Mouse (Mus musculus) kidney, embryonic 16.5 days (tissue): Measurements from ENCODE around the gene Ugt1a10. TPM values are rescaled to one million over a fixed set of nuclear protein-coding genes. Genes with fewer than 3 reads are reported as not detected.

Source experiments
- ATAC-seq: fragments of 200-750 bp; cut with Nextera tagmentation; 2 replicates; pipeline ENCODE4 v1.8.0; 2017; ENCODE audit warnings: moderate TSS enrichment; ENCODE audit not compliant: low FRiP score, low TSS enrichment
- H3K27ac ChIP-seq: fragments of 300-500 bp; sonication (generic); 2 replicates; pipeline ENCODE4 v1.5.1; 2014; ENCODE audit warnings: low read length
- H3K27me3 ChIP-seq: fragments of 300-500 bp; sonication (generic); 2 replicates; pipeline ENCODE4 v1.6.1; 2014; ENCODE audit warnings: low read length, control low read depth, mixed read lengths; ENCODE audit not compliant: insufficient read depth
- H3K36me3 ChIP-seq: fragments of 300-500 bp; sonication (generic); 2 replicates; pipeline ENCODE4 v1.6.1; 2014; ENCODE audit warnings: low read length, control low read depth, mixed read lengths; ENCODE audit not compliant: insufficient read depth
- H3K4me1 ChIP-seq: fragments of 300-500 bp; sonication (generic); 2 replicates; pipeline ENCODE4 v1.6.1; 2014; ENCODE audit warnings: low read length, control low read depth, mixed read lengths; ENCODE audit not compliant: insufficient read depth
- H3K4me2 ChIP-seq: fragments of 300-500 bp; sonication (generic); replicated peaks from 2 replicates; pipeline ENCODE4 v1.6.1; 2014; ENCODE audit warnings: low read depth, low read length
- H3K4me3 ChIP-seq: fragments of 300-500 bp; sonication (generic); 2 replicates; pipeline ENCODE4 v1.5.1; 2014; ENCODE audit warnings: mild to moderate bottlenecking, low read length
- H3K9ac ChIP-seq: fragments of 300-500 bp; sonication (generic); replicated peaks from 2 replicates; pipeline ENCODE4 v1.6.1; 2014; ENCODE audit warnings: low read length
- H3K9me3 ChIP-seq: fragments of 300-500 bp; sonication (generic); 2 replicates; pipeline ENCODE4 v1.6.1; 2016; ENCODE audit warnings: low read length, control low read depth
- WGBS: fragments of 180-500 bp; shearing (Covaris S2); extraction: QIAGEN DNeasy Blood & Tissue Kit; methylation state at CpG from one replicate; pipeline ENCODE4 v1.1.7; 2014; 5-methylcytosine and 5-hydroxymethylcytosine counted together
- polyA plus RNA-seq: library from polyadenylated mRNA; unstranded; fragments of >200 nt; fragmentation: Nextera tagmentation; extraction: Ambion mirVana; gene quantifications from 2 replicates; pipeline ENCODE4 v1.2.1, GENCODE M21; 2015

Ugt1a10 gene
- polyA plus RNA-seq, 1 experiment from 2014 or later = 28.9 TPM

DNA sequence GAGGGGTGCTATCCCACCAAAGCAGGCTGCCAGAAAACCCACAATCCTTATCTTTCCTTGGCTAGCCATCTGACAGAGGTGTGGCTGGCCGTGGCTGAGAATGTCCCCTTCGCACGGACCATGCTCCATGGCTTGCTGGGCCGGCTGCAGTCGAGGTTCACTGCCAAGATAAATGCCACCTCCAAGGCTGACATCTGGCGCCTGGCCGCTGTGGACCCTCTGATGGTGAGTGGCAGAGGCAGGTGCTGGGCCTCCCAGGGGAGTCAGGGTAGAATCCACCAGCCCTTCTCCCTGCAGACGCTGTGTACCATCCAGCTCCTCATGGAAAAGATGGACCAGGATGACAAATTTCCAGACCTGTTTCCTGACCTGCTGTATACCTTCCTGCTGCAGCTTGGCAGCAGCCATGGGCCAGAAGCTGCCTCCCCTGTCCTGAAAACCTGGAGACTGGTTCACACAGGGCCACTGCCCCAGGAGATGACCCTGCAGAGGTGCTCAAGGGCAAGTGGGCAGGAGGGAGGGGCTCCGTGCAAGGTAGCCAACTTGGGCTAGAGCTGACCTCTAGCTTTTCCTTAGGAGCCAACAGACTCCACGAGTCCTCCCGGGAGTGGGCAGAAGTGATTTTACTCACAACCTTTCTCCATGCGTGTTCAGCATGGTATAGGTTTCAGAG lies 199.7 kb downstream of the Ugt1a10 start:
- Histone ChIP-seq H3K27me3 (no peaks in the 10 kb centered on the region), H3K4me1 (peaks cover 10% of the 10 kb centered on the region), H3K36me3 (peaks cover 6% of the 10 kb centered on the region), H3K9me3 (peaks cover 56% of the 10 kb centered on the region), H3K9ac (no peak overlapping the region), H3K4me3 (no peak overlapping the region), H3K27ac (no peak overlapping the region), H3K4me2 (no peak overlapping the region)
- WGBS = 82% methylated on average over 12 of the region's 12 CpGs
- ATAC-seq = no peak

- Histone ChIP-seq H3K9ac (no peak overlapping the region), H3K4me3 (no peak overlapping the region), H3K27ac (no peak overlapping the region), H3K27me3 (no peaks in the 10 kb centered on the region), H3K36me3 (peaks cover 10% of the 10 kb centered on the region), H3K4me1 (peaks cover 13% of the 10 kb centered on the region), H3K9me3 (peaks cover 51% of the 10 kb centered on the region), H3K4me2 (no peak overlapping the region)
- ATAC-seq = no peak
- WGBS = 54% methylated on average over 2 of the region's 2 CpGs
Measured at GRCm38 (mm10) chr1:88255466-88255857, 200.3 kb downstream of the Ugt1a10 start.

DNA sequence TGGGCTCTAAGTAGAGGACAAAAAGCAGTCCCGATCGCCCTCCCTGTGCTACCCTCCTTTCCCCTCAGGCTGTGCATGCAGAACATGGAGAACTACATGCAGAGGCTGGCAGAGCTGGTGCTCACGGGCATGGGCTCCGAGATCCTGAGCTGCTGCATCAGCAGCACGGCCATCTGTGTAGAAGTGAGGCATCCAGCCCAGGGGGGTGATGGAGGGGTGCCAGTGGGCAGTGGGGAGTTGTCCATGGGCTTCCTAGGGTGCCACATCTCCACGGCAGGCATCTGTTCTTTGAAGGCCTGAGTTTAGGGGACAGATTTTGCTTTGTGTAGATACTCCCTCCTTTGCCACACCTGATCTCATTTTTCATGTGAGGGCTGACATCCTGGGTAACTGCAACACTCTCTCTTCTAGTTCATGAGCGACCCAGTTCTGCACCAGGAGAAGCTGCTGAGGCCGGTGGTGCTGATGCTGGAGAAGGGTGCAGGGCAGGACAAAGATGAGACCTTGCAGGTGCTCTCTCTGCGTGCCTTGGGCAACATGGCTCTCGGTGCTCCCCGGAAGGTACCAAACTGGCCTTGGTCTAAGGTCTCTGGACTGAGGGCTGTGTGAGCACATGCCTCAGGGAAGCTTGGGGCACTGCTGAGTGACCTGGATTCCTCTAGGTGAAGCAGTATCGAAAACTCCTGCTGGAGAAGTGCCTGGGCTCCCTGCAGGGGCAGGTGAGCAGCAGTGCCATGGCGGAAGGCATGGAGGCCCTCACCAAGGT lies 201.0 kb downstream of the Ugt1a10 start:
- WGBS = 82% methylated on average over 13 of the region's 13 CpGs
- Histone ChIP-seq H3K9me3 (peaks cover 44% of the 10 kb centered on the region), H3K4me2 (no peak overlapping the region), H3K36me3 (peaks cover 16% of the 10 kb centered on the region), H3K4me3 (no peak overlapping the region), H3K4me1 (peaks cover 13% of the 10 kb centered on the region), H3K9ac (no peak overlapping the region), H3K27ac (no peak overlapping the region), H3K27me3 (no peaks in the 10 kb centered on the region)
- no peak for ATAC-seq

GRCm38 (mm10) chr1:88256886-88257663 lies 201.9 kb downstream of the Ugt1a10 start:
- no peaks in the 10 kb centered on the region for H3K27me3 ChIP-seq
- H3K27ac ChIP-seq = no peak overlapping the region
- peaks cover 25% of the 10 kb centered on the region for H3K36me3 ChIP-seq
- H3K4me3 ChIP-seq = no peak overlapping the region
- no peak overlapping the region for H3K4me2 ChIP-seq
- H3K4me1 ChIP-seq = peaks cover 13% of the 10 kb centered on the region
- H3K9ac ChIP-seq = no peak overlapping the region
- ATAC-seq = no peak
- WGBS = 79% methylated on average over 10 of the region's 10 CpGs
- peaks cover 41% of the 10 kb centered on the region for H3K9me3 ChIP-seq

DNA sequence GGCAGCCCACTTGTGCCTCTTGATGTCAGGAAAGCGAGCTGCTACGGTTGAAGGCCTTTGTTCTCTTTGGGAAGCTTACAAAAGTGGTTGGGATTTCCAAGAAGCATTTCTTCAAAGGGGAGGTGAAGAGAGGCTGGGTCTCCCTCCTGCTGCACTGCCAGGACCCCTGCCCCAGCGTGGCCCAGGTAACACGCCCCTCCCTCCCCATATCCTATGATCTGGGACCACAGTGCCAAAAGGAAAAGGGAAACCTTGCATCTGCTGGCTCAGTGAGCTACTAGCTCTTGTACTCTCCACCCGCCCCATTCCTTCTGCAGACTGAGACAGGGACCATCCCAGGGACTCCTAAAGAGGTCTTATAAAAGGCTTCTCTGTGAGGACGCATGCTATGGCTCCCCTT lies 202.5 kb downstream of the Ugt1a10 start:
- Histone ChIP-seq H3K9me3 (peaks cover 35% of the 10 kb centered on the region), H3K27me3 (no peaks in the 10 kb centered on the region), H3K9ac (no peak overlapping the region), H3K36me3 (peaks cover 31% of the 10 kb centered on the region), H3K27ac (no peak overlapping the region), H3K4me1 (peaks cover 17% of the 10 kb centered on the region), H3K4me2 (no peak overlapping the region), H3K4me3 (no peak overlapping the region)
- WGBS = 81% methylated on average over 6 of the region's 6 CpGs
- no peak for ATAC-seq

DNA sequence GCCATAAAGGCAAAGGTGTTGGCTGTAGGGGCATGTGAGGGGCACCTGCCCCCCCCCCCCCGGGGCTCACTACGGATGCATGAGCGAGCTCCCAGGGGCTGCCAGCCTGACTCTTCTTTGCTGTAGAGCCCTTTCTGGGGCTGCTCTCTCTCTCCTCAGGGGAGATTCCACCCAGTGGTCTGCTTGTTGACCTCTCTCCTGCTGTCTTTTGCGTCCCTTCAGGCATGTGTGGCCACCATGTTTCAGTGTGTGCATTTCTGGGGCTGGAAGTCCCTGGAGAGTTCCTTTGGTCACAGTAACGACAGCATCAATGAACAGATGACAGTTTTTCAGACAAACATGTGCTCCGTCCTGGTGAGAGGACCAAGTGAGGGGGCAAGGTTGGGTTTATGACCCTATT lies 203.2 kb downstream of the Ugt1a10 start:
- peaks cover 29% of the 10 kb centered on the region for H3K9me3 ChIP-seq
- H3K4me2 ChIP-seq = no peak overlapping the region
- WGBS = 68% methylated on average over 6 of the region's 6 CpGs
- peaks cover 17% of the 10 kb centered on the region for H3K4me1 ChIP-seq
- no peak overlapping the region for H3K9ac ChIP-seq
- ATAC-seq = no peak
- no peak overlapping the region for H3K4me3 ChIP-seq
- H3K27ac ChIP-seq = no peak overlapping the region
- H3K36me3 ChIP-seq = peaks cover 38% of the 10 kb centered on the region
- no peaks in the 10 kb centered on the region for H3K27me3 ChIP-seq

- Histone ChIP-seq H3K27me3 (no peaks in the 10 kb centered on the region), H3K27ac (peak overlapping the region; percentile 3; the same call in 1 of the 2 replicates), H3K4me1 (peaks cover 17% of the 10 kb centered on the region), H3K9ac (no peak overlapping the region), H3K4me2 (no peak overlapping the region), H3K36me3 (peaks cover 45% of the 10 kb centered on the region), H3K9me3 (peaks cover 24% of the 10 kb centered on the region), H3K4me3 (no peak overlapping the region)
- 59% methylated on average over 8 of the region's 8 CpGs for WGBS
- peak; percentile 16 for ATAC-seq
Measured at GRCm38 (mm10) chr1:88258881-88259642, 203.9 kb downstream of the Ugt1a10 start.

- Histone ChIP-seq H3K27me3 (no peaks in the 10 kb centered on the region), H3K27ac (peak overlapping the region; percentile 3; the same call in 1 of the 2 replicates), H3K36me3 (peaks cover 50% of the 10 kb centered on the region), H3K4me1 (peaks cover 17% of the 10 kb centered on the region), H3K4me3 (no peak overlapping the region), H3K4me2 (no peak overlapping the region), H3K9ac (no peak overlapping the region), H3K9me3 (peaks cover 19% of the 10 kb centered on the region)
- 73% methylated on average over 4 of the region's 4 CpGs for WGBS
- ATAC-seq = peak; percentile 7; the same call in 1 of the 2 replicates
Measured at GRCm38 (mm10) chr1:88259643-88260024, 204.4 kb downstream of the Ugt1a10 start.

GRCm38 (mm10) chr1:88260114-88260513 lies 204.9 kb downstream of the Ugt1a10 start:
- H3K4me2 ChIP-seq = no peak overlapping the region
- no peak overlapping the region for H3K27ac ChIP-seq
- peaks cover 17% of the 10 kb centered on the region for H3K4me1 ChIP-seq
- H3K9me3 ChIP-seq = peaks cover 14% of the 10 kb centered on the region
- peak; percentile 10; the same call in 1 of the 2 replicates for ATAC-seq
- WGBS = 75% methylated on average over 6 of the region's 6 CpGs
- H3K4me3 ChIP-seq = no peak overlapping the region
- no peak overlapping the region for H3K9ac ChIP-seq
- H3K27me3 ChIP-seq = no peaks in the 10 kb centered on the region
- H3K36me3 ChIP-seq = peaks cover 55% of the 10 kb centered on the region
